In genomic region chr2:70091801-70092522, GRCm38 (mm10) we compare ENCODE assay signal across 16 mouse cellular contexts. TPM values are rescaled to one million over a fixed set of nuclear protein-coding genes. Genes with fewer than 3 reads are reported as not detected.
DNase-seq lines count a peak whose midpoint lies in the region; ATAC-seq and TF ChIP-seq lines count a peak whose summit lies in the region.
"Had no signal": no experiment of that assay in that cellular context is flagged by ENCODE, and none has a peak within 500 bp of the region (broad histone marks: within the 10 kb centered on the region; RNA-seq: fewer than 3 reads in every experiment).

No protein-coding gene starts in this region.

- no peak for TF ChIP-seq CTCF in MEL (IDR thresholded peaks at IDR 0.05 in 2 of 3, conservative IDR thresholded peaks at IDR 0.05 in 1 of 3; ENCODE audit: control insufficient read depth in 1 of 3, insufficient read depth in 1 of 3, low read depth in 2 of 3, low read length in 3 of 3, poor library complexity in 1 of 3, severe bottlenecking in 1 of 3)
- TF ChIP-seq CTCF in spleen, adult 2 months (IDR thresholded peaks at IDR 0.05; ENCODE audit: extremely low read depth, insufficient read depth, insufficient read length, insufficient replicate concordance), result no peak

- H3K4me3 ChIP-seq in liver, embryonic 16.5 days (ENCODE audit: low read depth, low read length), result no peak overlapping the region
- H3K4me3 ChIP-seq in liver, embryonic 12.5 days, result no peak overlapping the region
- no peak overlapping the region for H3K4me3 ChIP-seq in MEL (ENCODE audit: control insufficient read depth in 1 of 2, insufficient read depth in 1 of 2, low read depth in 2 of 2, low read length in 2 of 2)
- H3K4me3 ChIP-seq in intestine, embryonic 15.5 days (replicated peaks), result no peak overlapping the region
- peak overlapping the region; percentile 20; the same call in 1 of the 2 replicates for H3K4me3 ChIP-seq in spleen, adult 2 months (ENCODE audit: extremely low read depth, insufficient read depth, insufficient read length)
- H3K4me3 ChIP-seq: erythroblast, embryonic 14.5 days; layer of hippocampus, adult 2 months; limb, embryonic 13.5 days; midbrain, embryonic 12.5 days had no signal

- no peak for TF ChIP-seq POLR2A in MEL (IDR thresholded peaks at IDR 0.05; ENCODE audit: control insufficient read depth in 1 of 2, insufficient read depth in 1 of 2, low read depth in 1 of 2, low read length in 2 of 2, poor library complexity in 1 of 2)
- TF ChIP-seq POLR2A in spleen, adult 2 months (IDR thresholded peaks at IDR 0.05; ENCODE audit: low read depth, low read length), result no peak

- TF ChIP-seq RAD21 in MEL (IDR thresholded peaks at IDR 0.05; ENCODE audit: low read depth, low read length), result no peak

- no peaks in the 10 kb centered on the region for H3K4me1 ChIP-seq in liver, embryonic 16.5 days (ENCODE audit: control insufficient read depth, low read depth, low read length)
- H3K4me1 ChIP-seq in liver, embryonic 12.5 days, result no peaks in the 10 kb centered on the region
- no peaks in the 10 kb centered on the region for H3K4me1 ChIP-seq in MEL (ENCODE audit: control insufficient read depth in 1 of 2, insufficient read depth in 2 of 2, low read length in 2 of 2)
- no peaks in the 10 kb centered on the region for H3K4me1 ChIP-seq in intestine, embryonic 15.5 days (replicated peaks)
- H3K4me1 ChIP-seq in spleen, adult 2 months (ENCODE audit: control insufficient read depth, insufficient read depth, insufficient read length), result peaks cover 21% of the 10 kb centered on the region; the same call in 1 of the 2 replicates

- DNase-seq in MEL (ENCODE audit: low read depth, low spot score), result peak; percentile 5
- peak; percentile 50 to 70 for DNase-seq in spleen, adult 2 months (ENCODE audit: low read depth in 1 of 2, low spot score in 2 of 2)
- no peak for DNase-seq in right cerebral cortex, adult 18-20 months
- DNase-seq in cerebellum, adult 18-20 months, result no peak
- DNase-seq in layer of hippocampus, adult 18-20 months (ENCODE audit: low spot score in 2 of 2), result no peak
- DNase-seq: adrenal gland, adult 8-10 months; cerebellum, postnatal 25 days; gastrocnemius, postnatal 10 days; heart, postnatal 14 days had no signal

- TF ChIP-seq EP300 in MEL (IDR thresholded peaks at IDR 0.05; ENCODE audit: low read depth in 1 of 2, low read length in 2 of 2), result no peak

- no peaks in the 10 kb centered on the region for H3K79me2 ChIP-seq in MEL (ENCODE audit: control insufficient read depth, insufficient read depth, low read length, poor library complexity)

- H3K27ac ChIP-seq in liver, embryonic 16.5 days (ENCODE audit: low read length), result peak overlapping the region; percentile 21; the same call in 1 of the 2 replicates
- no peak overlapping the region for H3K27ac ChIP-seq in liver, embryonic 12.5 days
- H3K27ac ChIP-seq in MEL (ENCODE audit: control insufficient read depth, low read depth, low read length), result no peak overlapping the region
- H3K27ac ChIP-seq in intestine, embryonic 15.5 days, result no peak overlapping the region
- H3K27ac ChIP-seq in spleen, adult 2 months (ENCODE audit: insufficient read depth, low read length), result peak overlapping the region; percentile 95
- H3K27ac ChIP-seq: layer of hippocampus, adult 2 months; limb, embryonic 13.5 days; midbrain, embryonic 12.5 days had no signal

- H3K9ac ChIP-seq in liver, embryonic 16.5 days (ENCODE audit: low read depth, low read length), result no peak overlapping the region
- no peak overlapping the region for H3K9ac ChIP-seq in liver, embryonic 12.5 days
- no peak overlapping the region for H3K9ac ChIP-seq in MEL (ENCODE audit: control insufficient read depth, low read depth, low read length, poor library complexity, severe bottlenecking)
- no peak overlapping the region for H3K9ac ChIP-seq in intestine, embryonic 15.5 days
- H3K9ac ChIP-seq: limb, embryonic 13.5 days; midbrain, embryonic 12.5 days had no signal

- no peaks in the 10 kb centered on the region for H3K27me3 ChIP-seq in liver, embryonic 16.5 days (ENCODE audit: control insufficient read depth, insufficient read depth, low read depth, low read length)
- no peaks in the 10 kb centered on the region; the same call in 1 of the 2 replicates for H3K27me3 ChIP-seq in liver, embryonic 12.5 days (replicated peaks)
- H3K27me3 ChIP-seq in MEL (ENCODE audit: control insufficient read depth in 1 of 2, insufficient read depth in 2 of 2, low read length in 2 of 2), result no peaks in the 10 kb centered on the region; a peak in 1 of 4 replicates
- no peaks in the 10 kb centered on the region for H3K27me3 ChIP-seq in intestine, embryonic 15.5 days (replicated peaks)
- H3K27me3 ChIP-seq in spleen, adult 2 months (ENCODE audit: control insufficient read depth, insufficient read depth, low read length), result no peaks in the 10 kb centered on the region
- H3K27me3 ChIP-seq: limb, embryonic 13.5 days; midbrain, embryonic 12.5 days had no signal

- H3K36me3 ChIP-seq in liver, embryonic 16.5 days (ENCODE audit: control insufficient read depth, insufficient read depth), result no peaks in the 10 kb centered on the region
- no peaks in the 10 kb centered on the region for H3K36me3 ChIP-seq in liver, embryonic 12.5 days
- H3K36me3 ChIP-seq in MEL (ENCODE audit: control insufficient read depth in 1 of 2, insufficient read depth in 2 of 2, low read length in 2 of 2), result no peaks in the 10 kb centered on the region
- H3K36me3 ChIP-seq in intestine, embryonic 15.5 days, result no peaks in the 10 kb centered on the region
- H3K36me3 ChIP-seq in spleen, adult 2 months (ENCODE audit: control insufficient read depth, insufficient read depth, low read length), result no peaks in the 10 kb centered on the region
- H3K36me3 ChIP-seq: limb, embryonic 13.5 days; midbrain, embryonic 12.5 days had no signal

- no peak for ATAC-seq in liver, embryonic 16.5 days (ENCODE audit: low read depth)
- no peak for ATAC-seq in liver, embryonic 12.5 days
- ATAC-seq in intestine, embryonic 15.5 days, result peak; percentile 66

- peak overlapping the region; percentile 15; the same call in 1 of the 2 replicates for H3K4me2 ChIP-seq in liver, embryonic 16.5 days (ENCODE audit: low read depth, low read length)
- no peak overlapping the region for H3K4me2 ChIP-seq in liver, embryonic 12.5 days
- H3K4me2 ChIP-seq in intestine, embryonic 15.5 days (replicated peaks), result no peak overlapping the region
- H3K4me2 ChIP-seq: limb, embryonic 13.5 days; midbrain, embryonic 12.5 days had no signal

- WGBS in liver, embryonic 16.5 days (ENCODE audit: insufficient replicate concordance), result 16% methylated on average over 10 of the region's 10 CpGs
- 32% methylated on average over 10 of the region's 10 CpGs for WGBS in liver, embryonic 12.5 days (ENCODE audit: insufficient replicate concordance)
- 56% methylated on average over 10 of the region's 10 CpGs for WGBS in intestine, embryonic 15.5 days
- WGBS in spleen, adult 2 months, result 10% methylated on average over 10 of the region's 10 CpGs

- no peaks in the 10 kb centered on the region for H3K9me3 ChIP-seq in liver, embryonic 16.5 days (replicated peaks; ENCODE audit: control insufficient read depth, low read length)
- no peaks in the 10 kb centered on the region for H3K9me3 ChIP-seq in liver, embryonic 12.5 days (replicated peaks)
- H3K9me3 ChIP-seq in MEL (replicated peaks; ENCODE audit: insufficient read depth, low read length), result no peaks in the 10 kb centered on the region
- H3K9me3 ChIP-seq in intestine, embryonic 15.5 days, result no peaks in the 10 kb centered on the region
- H3K9me3 ChIP-seq: limb, embryonic 13.5 days; midbrain, embryonic 12.5 days had no signal

TF ChIP-seq in MEL, 35 proteins besides CTCF, POLR2A, EP300 and RAD21:
- TF ChIP-seq CHD2 (IDR thresholded peaks at IDR 0.05; ENCODE audit: low read length), result no peak

RNA-seq across cellular contexts. Expression of gene Myo3b, which starts 53.0 kb away (rescaled TPM):
- polyA plus RNA-seq in liver, embryonic 16.5 days (2015; fragmentation: Nextera tagmentation; extraction: Ambion mirVana), result not detected in 2 replicates
- polyA plus RNA-seq in liver, embryonic 12.5 days (2016; fragmentation: Nextera tagmentation; extraction: Ambion mirVana), result not detected in 2 replicates
- total RNA-seq in MEL (2012; rRNA removed), result not detected in 2 replicates
- not detected for polyA plus RNA-seq in MEL (2012; ENCODE audit: insufficient read depth in 1 of 2, insufficient read length in 2 of 2, low read depth in 1 of 2, low replicate concordance in 2 of 2, missing spikeins in 1 of 2)
- 0.13 and 0.21 TPM in 2 replicates for polyA plus RNA-seq in intestine, embryonic 15.5 days (2015; fragmentation: Nextera tagmentation; extraction: Ambion mirVana)
- 0.18 and 0.20 TPM in 2 replicates for polyA plus RNA-seq in spleen, adult 2 months (2012; rRNA removed)
- total RNA-seq in layer of hippocampus, adult 18-20 months (2021), result under 1 TPM; 0.64 to 0.94 TPM
- polyA plus RNA-seq: limb, embryonic 13.5 days; midbrain, embryonic 12.5 days had no signal

Comparison
In these comparisons a context has a peak if more than half of its experiments do, and no peak if none do; other contexts are left out.
1. H3K27ac ChIP-seq: peak in liver, embryonic 16.5 days (single experiment) and spleen, adult 2 months (single experiment); none in liver, embryonic 12.5 days (single experiment), MEL (single experiment) and intestine, embryonic 15.5 days (single experiment).
2. DNase-seq: peak in MEL (single experiment) and spleen, adult 2 months (2 of 2); none in right cerebral cortex, adult 18-20 months (single experiment), cerebellum, adult 18-20 months (0 of 2) and layer of hippocampus, adult 18-20 months (0 of 2).